In genomic region chr12:110889036-110890020, GRCm38 (mm10) we compare ENCODE assay signal across 8 mouse cellular contexts. TPM values are rescaled to one million over a fixed set of nuclear protein-coding genes. Genes with fewer than 3 reads are reported as not detected.
A peak's percentile ranks its signal among the peaks of the same experiment; 100 is the strongest.
DNase-seq lines count a peak whose midpoint lies in the region; ATAC-seq lines count a peak whose summit lies in the region.

TSS of gene Cinp (minus strand) at chr12:110889145.
TSS of gene Tecpr2 (plus strand) at chr12:110889264.

- intact Hi-C loops in gastrocnemius, postnatal 14 days (cut with DNase I; ENCODE audit: low total_unique reads) = no loop called here
- intact Hi-C loops in left cerebral cortex, postnatal 10 days (cut with DNase I) = no loop called here

- peak; percentile 97 for ATAC-seq in inflammation-experienced regulatory T-cells, adult 6 months
- peak; percentile 93 for ATAC-seq in megakaryocyte-erythroid progenitor cell, adult 5-6 weeks (replicated peaks; ENCODE audit: low FRiP score, low TSS enrichment, poor library complexity, severe bottlenecking)

- peak; percentile 98 for DNase-seq in adrenal gland, adult (ENCODE audit: inconsistent age in 2 of 2, low spot score in 1 of 2)
- DNase-seq in embryo, embryonic 10.5 days (ENCODE audit: low spot score) = peak; percentile 100
- peak; percentile 97 for DNase-seq in gastrocnemius, postnatal 14 days
- DNase-seq in left cerebral cortex, postnatal 10 days (ENCODE audit: extremely low spot score in 1 of 2, low spot score in 2 of 2) = peak; percentile 97 to 99
- DNase-seq in right cerebral cortex, postnatal 25 days = peak; percentile 98
- DNase-seq in urinary bladder, postnatal 4 days (ENCODE audit: low spot score in 2 of 2) = peak; percentile 95 to 96

RNA-seq across cellular contexts. Expression of gene Cinp, which starts in this region (rescaled TPM):
- 10 to 100 TPM; 30.5 to 32.9 TPM for total RNA-seq in gastrocnemius, postnatal 14 days (2021)
- 10 to 100 TPM; 38.4 to 45.4 (median 43.2) TPM for polyA plus RNA-seq in inflammation-experienced regulatory T-cells, adult 6 months (2017; shearing (Covaris generic))
- 100 to 1,000 TPM in 1 of 2 experiments, 10 to 100 TPM in 1; 89.1 to 106 TPM for total RNA-seq in left cerebral cortex, postnatal 10 days (2021)
- total RNA-seq in megakaryocyte-erythroid progenitor cell, adult 5-6 weeks (2014; fragmentation: Nextera tagmentation) = 71.9 and 72.2 TPM in 2 replicates
- total RNA-seq in megakaryocyte-erythroid progenitor cell, adult 5-6 weeks (2017) = 138 and 161 TPM in 2 replicates

RNA-seq across cellular contexts. Expression of gene Tecpr2, which starts in this region (rescaled TPM):
- total RNA-seq in gastrocnemius, postnatal 14 days (2021) = 1 to 10 TPM; 2.7 to 2.8 TPM
- polyA plus RNA-seq in inflammation-experienced regulatory T-cells, adult 6 months (2017; shearing (Covaris generic)) = 1 to 10 TPM in 2 of 3 experiments, under 1 TPM in 1; 0.88 to 1.6 (median 1.4) TPM
- total RNA-seq in left cerebral cortex, postnatal 10 days (2021) = 10 to 100 TPM; 35.1 to 36.2 TPM
- 4.5 and 5.7 TPM in 2 replicates for total RNA-seq in megakaryocyte-erythroid progenitor cell, adult 5-6 weeks (2014; fragmentation: Nextera tagmentation)
- total RNA-seq in megakaryocyte-erythroid progenitor cell, adult 5-6 weeks (2017) = 3.7 and 5.5 TPM in 2 replicates

Comparison
In these comparisons a context has a peak if more than half of its experiments do, and no peak if none do; other contexts are left out.
1. Peak in every context shown above with its lines: DNase-seq and ATAC-seq.
2. RNA of gene Tecpr2 (total RNA-seq): 35.1 to 36.2 TPM in left cerebral cortex, postnatal 10 days; 3.7 to 5.7 TPM in megakaryocyte-erythroid progenitor cell, adult 5-6 weeks and 2.7 to 2.8 TPM in gastrocnemius, postnatal 14 days; every median in the first group is over 4 times any median in the second.